7 mouse cellular contexts compared by ENCODE assay signal in the genomic region with DNA sequence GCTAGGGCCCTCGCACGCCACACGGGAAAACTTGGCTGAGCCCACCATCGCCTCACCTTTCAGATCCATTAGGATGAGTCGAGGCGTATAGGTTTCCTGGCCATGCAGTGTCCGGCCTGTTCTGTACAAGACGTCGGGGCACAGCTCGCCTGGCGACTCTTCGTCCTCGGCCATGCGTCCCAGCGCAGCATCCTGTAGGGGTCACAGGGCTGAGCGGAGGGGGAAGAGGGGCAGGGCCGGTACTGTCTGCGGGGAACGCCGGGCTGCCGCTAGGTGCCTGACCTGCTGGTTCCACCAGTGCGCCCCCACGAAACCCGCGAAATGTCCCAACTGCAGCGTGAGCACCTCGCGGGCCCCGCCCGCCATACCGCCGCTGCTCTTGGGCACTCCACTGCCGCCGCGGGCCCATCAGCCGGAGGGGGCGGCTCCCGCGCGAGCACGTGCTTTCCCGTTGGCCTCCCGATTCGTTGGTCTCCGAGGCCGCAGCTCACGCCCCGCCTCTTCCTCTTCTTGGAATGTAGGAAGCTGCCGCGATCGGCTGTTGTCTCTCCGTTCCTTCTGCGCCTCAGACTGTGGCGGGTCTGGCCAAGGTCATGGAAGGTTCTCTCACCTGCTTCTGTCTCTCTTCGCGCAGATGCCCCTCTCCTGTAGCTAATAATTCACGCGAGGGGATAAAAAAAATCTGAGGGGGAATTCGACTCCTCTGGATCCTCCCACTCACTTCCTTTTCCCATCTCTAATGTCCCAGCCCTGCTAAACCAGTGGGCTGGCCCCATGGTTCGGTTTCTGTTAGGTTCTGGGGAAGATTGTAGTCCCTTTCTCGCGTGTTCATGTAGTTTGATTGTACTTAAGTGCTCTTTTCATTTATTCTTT. TPM values are rescaled to one million over a fixed set of nuclear protein-coding genes. Genes with fewer than 3 reads are reported as not detected.
A peak's percentile ranks its signal among the peaks of the same experiment; 100 is the strongest.
DNase-seq lines count a peak whose midpoint lies in the region; ATAC-seq lines count a peak whose summit lies in the region.

A gene (minus strand): TSS at position 489 of the 873 bp plus-strand sequence.

- peak within 1 kb of the TSS; percentile 79 for H3K4me3 ChIP-seq in intestine, embryonic 15.5 days (replicated peaks)
- peak within 1 kb of the TSS; percentile 63 for H3K4me3 ChIP-seq in midbrain, embryonic 10.5 days

- H3K27me3 ChIP-seq in intestine, embryonic 15.5 days (replicated peaks), result no peaks in the 10 kb centered on the region
- H3K27me3 ChIP-seq in midbrain, embryonic 10.5 days (ENCODE audit: low read depth, poor library complexity, severe bottlenecking), result no peaks in the 10 kb centered on the region

- peak; percentile 87 to 90 for DNase-seq in adrenal gland, adult 18-20 months (ENCODE audit: low spot score in 2 of 2)
- peak; percentile 97 for DNase-seq in embryo, embryonic 11 days
- DNase-seq in gastrocnemius, postnatal 36 days, result peak; percentile 87
- peak; percentile 93 to 97 for DNase-seq in left cerebral cortex, postnatal 25 days (ENCODE audit: low spot score in 2 of 2)
- DNase-seq in midbrain, embryonic 10.5 days (ENCODE audit: low spot score), result peak; percentile 93
- DNase-seq in right cerebral cortex, postnatal 4 days, result peak; percentile 87

- peak within 1 kb of the TSS; percentile 87 for H3K27ac ChIP-seq in intestine, embryonic 15.5 days
- peak within 1 kb of the TSS; percentile 84 for H3K27ac ChIP-seq in midbrain, embryonic 10.5 days (replicated peaks)

- H3K4me1 ChIP-seq in intestine, embryonic 15.5 days (replicated peaks), result peaks cover 10% of the 10 kb centered on the region; the same call in 1 of the 2 replicates
- peaks cover 20% of the 10 kb centered on the region for H3K4me1 ChIP-seq in midbrain, embryonic 10.5 days

- WGBS in intestine, embryonic 15.5 days, result under 1% methylated on average over 62 of the region's 62 CpGs
- WGBS in midbrain, embryonic 10.5 days, result under 1% methylated on average over 61 of the region's 62 CpGs

- no peaks in the 10 kb centered on the region for H3K9me3 ChIP-seq in intestine, embryonic 15.5 days
- no peaks in the 10 kb centered on the region for H3K9me3 ChIP-seq in midbrain, embryonic 10.5 days (replicated peaks)

- ATAC-seq in intestine, embryonic 15.5 days, result peak; percentile 98

- peaks cover 26% of the 10 kb centered on the region; the same call in 1 of the 2 replicates for H3K36me3 ChIP-seq in intestine, embryonic 15.5 days
- H3K36me3 ChIP-seq in midbrain, embryonic 10.5 days, result peaks cover 41% of the 10 kb centered on the region

- H3K9ac ChIP-seq in intestine, embryonic 15.5 days, result peak within 1 kb of the TSS; percentile 71

- H3K4me2 ChIP-seq in intestine, embryonic 15.5 days (replicated peaks), result peak within 1 kb of the TSS; percentile 85

- intact Hi-C loops in gastrocnemius, postnatal 36 days (cut with DNase I), result no loop called here
- intact Hi-C loops in left cerebral cortex, postnatal 25 days (cut with DNase I), result no loop called here

RNA-seq across cellular contexts. Expression of the gene that starts here (rescaled TPM):
- total RNA-seq in adrenal gland, adult 18-20 months (2021), result 10 to 100 TPM; 16.0 to 16.5 TPM
- total RNA-seq in gastrocnemius, postnatal 36 days (2021), result 1 to 10 TPM; 7.6 to 7.9 TPM
- polyA plus RNA-seq in intestine, embryonic 15.5 days (2015; fragmentation: Nextera tagmentation; extraction: Ambion mirVana), result 42.9 and 47.5 TPM in 2 replicates
- 10 to 100 TPM; 22.5 to 23.6 TPM for total RNA-seq in left cerebral cortex, postnatal 25 days (2021)
- polyA plus RNA-seq in midbrain, embryonic 10.5 days (2016; fragmentation: Nextera tagmentation; extraction: Ambion mirVana), result 68.9 and 70.8 TPM in 2 replicates

Comparison
In these comparisons a context has a peak if more than half of its experiments do, and no peak if none do; other contexts are left out.
1. Peak in every context shown above with its lines: DNase-seq, ATAC-seq, H3K4me3 ChIP-seq and H3K27ac ChIP-seq.